Mouse (Mus musculus) gastrocnemius, postnatal 10 days (tissue): ENCODE measurements around the gene Elfn1. TPM values are rescaled to one million over a fixed set of nuclear protein-coding genes. Genes with fewer than 3 reads are reported as not detected.

Source experiments
- DNase-seq: peaks from one replicate; pipeline ENCODE4 v3.0.0; 2021; ENCODE audit warnings: mixed read lengths
- long read RNA-seq, 2 experiments: library from polyadenylated mRNA; stranded (forward); transcript quantifications; one replicate each; pipeline ENCODE4 v2.0.0; 2021
- total RNA-seq, 2 experiments: library from RNA; stranded (reverse); gene quantifications; 2 replicates each; pipeline ENCODE4 v1.2.3; 2021

The Elfn1 gene
- 1 to 10 TPM in 1 of 2 experiments, under 1 TPM in 1; 0.99 to 1.0 TPM for total RNA-seq
- long read RNA-seq, experiment 1, partial matches to known transcripts, result 0 of 1 reads
- long read RNA-seq, experiment 1, other reads (novel, unspliced or antisense), result 1 of 1 reads
- long read RNA-seq, experiment 2, result 0 reads

- DNase-seq, result no peak
Measured at GRCm38 (mm10) chr5:139907714-139908242, at the start of gene Elfn1. Gene Elfn1 (plus strand): TSS chr5:139907943.

GRCm38 (mm10) chr5:139860328-139861104 is 47.2 kb upstream of the Elfn1 start:
- DNase-seq, result no peak

GRCm38 (mm10) chr5:139862759-139863158 is 45.0 kb upstream of the Elfn1 start:
- DNase-seq, result peak; percentile 72

- no peak for DNase-seq
Measured at GRCm38 (mm10) chr5:139870886-139871285, 36.9 kb upstream of the Elfn1 start.

- DNase-seq, result no peak
Measured at GRCm38 (mm10) chr5:139871526-139871925, 36.2 kb upstream of the Elfn1 start.

- no peak for DNase-seq
Measured at GRCm38 (mm10) chr5:139877563-139877962, 30.2 kb upstream of the Elfn1 start.

- DNase-seq, result no peak
Measured at GRCm38 (mm10) chr5:139879694-139880093, 28.0 kb upstream of the Elfn1 start.

GRCm38 (mm10) chr5:139881161-139881560 is 26.6 kb upstream of the Elfn1 start:
- no peak for DNase-seq

GRCm38 (mm10) chr5:139888624-139889023 is 19.1 kb upstream of the Elfn1 start:
- no peak for DNase-seq

GRCm38 (mm10) chr5:139889370-139889769 is 18.4 kb upstream of the Elfn1 start:
- no peak for DNase-seq

GRCm38 (mm10) chr5:139892326-139892994 is 15.3 kb upstream of the Elfn1 start:
- DNase-seq, result no peak

GRCm38 (mm10) chr5:139892995-139893345 is 14.8 kb upstream of the Elfn1 start:
- DNase-seq, result no peak

GRCm38 (mm10) chr5:139894025-139894508 is 13.7 kb upstream of the Elfn1 start:
- DNase-seq, result peak; percentile 49

- DNase-seq, result no peak
Measured at GRCm38 (mm10) chr5:139899044-139899443, 8.7 kb upstream of the Elfn1 start.

- no peak for DNase-seq
Measured at GRCm38 (mm10) chr5:139905121-139905520, 2.6 kb upstream of the Elfn1 start.

GRCm38 (mm10) chr5:139906507-139906906 is 1.2 kb upstream of the Elfn1 start:
- no peak for DNase-seq

- peak; percentile 50 for DNase-seq
Measured at GRCm38 (mm10) chr5:139907241-139907640, 502 bp upstream of the Elfn1 start.

- DNase-seq, result peak; percentile 46
Measured at GRCm38 (mm10) chr5:139908243-139908810, 584 bp downstream of the Elfn1 start.

- peak; percentile 40 for DNase-seq
Measured at GRCm38 (mm10) chr5:139908811-139909627, 1.3 kb downstream of the Elfn1 start.

GRCm38 (mm10) chr5:139909710-139910550 is 2.2 kb downstream of the Elfn1 start:
- peak; percentile 51 for DNase-seq
